Mouse (Mus musculus) liver, embryonic 11.5 days (tissue): ENCODE data around the gene Minar1. TPM values are rescaled to one million over a fixed set of nuclear protein-coding genes. Genes with fewer than 3 reads are reported as not detected.

Source experiments
- ATAC-seq: fragments of 200-750 bp; cut with Nextera tagmentation; replicated peaks from 2 replicates; pipeline ENCODE4 v1.8.0; 2017; ENCODE audit warnings: moderate number of reproducible peaks, mild to moderate bottlenecking, moderate TSS enrichment, moderate library complexity; ENCODE audit not compliant: low FRiP score
- DNase-seq: peaks from one replicate; pipeline ENCODE4 v3.0.0-alpha.2; 2017; ENCODE audit warnings: low spot score
- H3K27ac ChIP-seq: fragments of 300-500 bp; sonication (generic); 2 replicates; pipeline ENCODE4 v1.5.1; 2014; ENCODE audit warnings: mild to moderate bottlenecking, low read depth, low read length, control low read depth
- H3K27me3 ChIP-seq: fragments of 300-500 bp; sonication (generic); replicated peaks from 2 replicates; pipeline ENCODE4 v1.6.1; 2014; ENCODE audit warnings: low read length, mixed read lengths; ENCODE audit not compliant: control insufficient read depth, insufficient read depth
- H3K36me3 ChIP-seq: fragments of 300-500 bp; sonication (generic); 2 replicates; pipeline ENCODE4 v1.6.1; 2014; ENCODE audit warnings: mild to moderate bottlenecking, low read length, moderate library complexity, mixed read lengths; ENCODE audit not compliant: control insufficient read depth, insufficient read depth
- H3K4me1 ChIP-seq: fragments of 300-500 bp; sonication (generic); replicated peaks from 2 replicates; pipeline ENCODE4 v1.6.1; 2014; ENCODE audit warnings: low read length, mixed read lengths; ENCODE audit not compliant: control insufficient read depth, insufficient read depth
- H3K4me2 ChIP-seq: fragments of 300-500 bp; sonication (generic); 2 replicates; pipeline ENCODE4 v1.6.1; 2014; ENCODE audit warnings: mild to moderate bottlenecking, control low read depth, moderate library complexity
- H3K4me3 ChIP-seq: fragments of 300-500 bp; sonication (generic); 2 replicates; pipeline ENCODE4 v1.5.1; 2014; ENCODE audit warnings: low read depth, low read length, control low read depth
- H3K9ac ChIP-seq: fragments of 300-500 bp; sonication (generic); 2 replicates; pipeline ENCODE4 v1.6.1; 2014; ENCODE audit warnings: low read depth, low read length, control low read depth
- H3K9me3 ChIP-seq: fragments of 300-500 bp; sonication (generic); 2 replicates; pipeline ENCODE4 v1.6.1; 2016; ENCODE audit warnings: low read length, inconsistent platforms, mixed read lengths; ENCODE audit not compliant: control insufficient read depth
- WGBS: fragments of 180-500 bp; shearing (Covaris S2); extraction: QIAGEN DNeasy Blood & Tissue Kit; methylation state at CpG from one replicate; pipeline ENCODE4 v1.1.7; 2014; 5-methylcytosine and 5-hydroxymethylcytosine counted together
- polyA plus RNA-seq: library from polyadenylated mRNA; unstranded; fragments of >200 nt; fragmentation: Nextera tagmentation; extraction: Ambion mirVana; gene quantifications from 2 replicates; pipeline ENCODE4 v1.2.1, GENCODE M21; 2014

The Minar1 gene
- 0.05 and 0.09 TPM in 2 replicates for polyA plus RNA-seq

- no peak within 1 kb of the TSS for H3K9ac ChIP-seq
- no peaks in the 10 kb centered on the region for H3K4me1 ChIP-seq
- no peak within 1 kb of the TSS for H3K27ac ChIP-seq
- H3K36me3 ChIP-seq, result no peaks in the 10 kb centered on the region
- no peaks in the 10 kb centered on the region for H3K9me3 ChIP-seq
- peaks cover 24% of the 10 kb centered on the region for H3K27me3 ChIP-seq
- peak within 1 kb of the TSS; percentile 41 for H3K4me3 ChIP-seq
- peak within 1 kb of the TSS; percentile 63 for H3K4me2 ChIP-seq
- peak; percentile 65 for ATAC-seq
- DNase-seq, result peak; percentile 38
- whole genome bisulfite sequencing, result 2% methylated on average over 27 of the region's 27 CpGs
These were observed at the start of gene Minar1 for GRCm38 (mm10) chr9:89623006-89623760. Gene Minar1, minus strand, starts transcription at chr9:89623125.

GRCm38 (mm10) chr9:89669878-89670277 is 47.0 kb upstream of the Minar1 start:
- H3K36me3 ChIP-seq, result no peaks in the 10 kb centered on the region
- H3K4me3 ChIP-seq, result no peak overlapping the region
- H3K4me1 ChIP-seq, result no peaks in the 10 kb centered on the region
- no peaks in the 10 kb centered on the region for H3K27me3 ChIP-seq
- no peak overlapping the region for H3K9ac ChIP-seq
- WGBS, result 71% methylated on average over 4 of the region's 4 CpGs
- H3K27ac ChIP-seq, result no peak overlapping the region
- ATAC-seq (no peak), DNase-seq (no peak)
- H3K4me2 ChIP-seq, result no peak overlapping the region
- no peaks in the 10 kb centered on the region for H3K9me3 ChIP-seq

- no peak overlapping the region for H3K4me2 ChIP-seq
- 73% methylated on average over 4 of the region's 4 CpGs for WGBS
- H3K27me3 ChIP-seq, result no peaks in the 10 kb centered on the region
- no peaks in the 10 kb centered on the region for H3K9me3 ChIP-seq
- DNase-seq, result no peak
- no peak overlapping the region for H3K4me3 ChIP-seq
- no peaks in the 10 kb centered on the region for H3K36me3 ChIP-seq
- H3K4me1 ChIP-seq, result no peaks in the 10 kb centered on the region
- H3K27ac ChIP-seq, result no peak overlapping the region
- H3K9ac ChIP-seq, result no peak overlapping the region
- no peak for ATAC-seq
These were observed 44.5 kb upstream of the Minar1 start for GRCm38 (mm10) chr9:89667306-89667942.

DNA sequence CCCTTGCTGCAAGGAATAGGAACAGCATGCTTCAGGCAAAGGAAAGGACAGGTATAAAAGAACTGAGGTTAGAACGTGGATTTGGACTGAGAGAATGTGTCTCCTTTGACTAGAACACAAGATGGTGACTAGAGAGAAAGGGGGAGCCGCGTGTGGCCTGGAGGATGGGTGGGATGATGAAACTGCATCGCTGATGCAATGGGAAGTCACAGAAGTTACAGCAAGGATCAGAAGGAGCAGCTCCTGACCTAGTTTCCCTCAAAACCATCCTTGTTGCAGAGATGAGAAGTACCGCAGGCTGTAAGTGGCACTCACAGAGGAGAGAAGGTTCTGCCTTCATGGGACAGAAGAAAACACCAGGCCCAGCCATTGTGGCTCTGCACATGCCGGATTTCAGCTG is 28.0 kb upstream of the Minar1 start:
- H3K27me3 ChIP-seq, result no peaks in the 10 kb centered on the region
- ATAC-seq (no peak), DNase-seq (no peak)
- no peaks in the 10 kb centered on the region for H3K9me3 ChIP-seq
- no peak overlapping the region for H3K4me3 ChIP-seq
- H3K36me3 ChIP-seq, result no peaks in the 10 kb centered on the region
- no peak overlapping the region for H3K4me2 ChIP-seq
- no peaks in the 10 kb centered on the region for H3K4me1 ChIP-seq
- WGBS, result 77% methylated on average over 6 of the region's 6 CpGs
- no peak overlapping the region for H3K9ac ChIP-seq
- H3K27ac ChIP-seq, result no peak overlapping the region

DNA sequence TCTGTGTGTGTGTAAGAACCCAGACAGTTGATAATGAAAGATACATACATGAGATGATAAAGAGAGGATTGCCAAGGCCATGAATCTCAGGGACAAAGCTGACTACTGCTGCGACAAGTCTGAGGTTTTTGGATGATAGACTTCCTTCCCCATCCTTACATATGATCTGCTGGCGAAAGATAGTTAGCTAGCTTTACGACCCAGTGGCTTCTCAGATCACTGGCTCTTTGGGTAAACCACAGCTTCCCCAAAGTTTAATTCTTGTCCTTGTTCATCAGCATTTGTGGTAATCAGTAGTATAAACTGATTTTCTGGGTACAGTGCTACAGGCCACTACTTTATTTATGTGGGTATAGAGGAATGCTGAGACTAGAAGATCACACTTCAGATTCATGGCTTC is 14.5 kb upstream of the Minar1 start:
- ATAC-seq (no peak), DNase-seq (no peak)
- no peaks in the 10 kb centered on the region for H3K9me3 ChIP-seq
- H3K4me3 ChIP-seq, result no peak overlapping the region
- WGBS, result 34% methylated on average over 3 of the region's 3 CpGs
- no peak overlapping the region for H3K9ac ChIP-seq
- no peak overlapping the region for H3K27ac ChIP-seq
- H3K27me3 ChIP-seq, result no peaks in the 10 kb centered on the region
- no peaks in the 10 kb centered on the region for H3K36me3 ChIP-seq
- H3K4me2 ChIP-seq, result no peak overlapping the region
- no peaks in the 10 kb centered on the region for H3K4me1 ChIP-seq

DNA sequence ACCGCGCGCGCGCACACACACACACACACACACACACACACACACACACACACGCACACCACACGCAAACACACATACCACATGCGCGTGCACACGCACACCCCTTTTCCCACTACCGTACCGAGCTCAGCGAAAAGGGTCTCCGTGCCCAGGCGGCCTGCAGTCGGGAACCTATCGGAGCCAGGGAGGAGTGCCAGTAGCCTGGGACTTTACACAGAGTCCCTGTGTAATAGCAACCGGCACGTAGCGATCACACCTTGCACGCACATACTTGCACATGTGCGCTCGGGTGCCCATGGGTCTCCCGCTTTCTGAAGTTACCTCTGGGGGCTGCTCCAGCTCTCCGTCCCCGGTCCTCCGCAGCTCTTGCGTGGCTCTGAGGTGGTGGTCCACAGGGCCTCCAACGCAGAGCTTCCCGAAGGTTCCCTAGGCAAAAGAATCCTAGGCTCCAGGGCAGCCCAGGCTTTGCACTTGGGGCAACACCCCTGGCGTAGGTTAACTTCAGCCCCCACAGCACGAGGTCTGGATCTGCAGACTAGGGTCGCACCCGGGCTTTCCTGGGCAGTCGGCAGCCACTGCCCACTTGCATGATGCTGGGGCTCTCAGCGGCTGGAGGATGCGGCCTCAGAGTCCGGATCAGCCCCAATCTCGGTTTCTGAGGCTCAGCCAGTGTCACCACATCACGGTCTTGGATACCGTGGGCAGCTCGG is 474 bp downstream of the Minar1 start:
- Histone ChIP-seq H3K4me2 (peak overlapping the region; percentile 63), H3K4me3 (peak overlapping the region; percentile 41), H3K27ac (no peak overlapping the region), H3K4me1 (no peaks in the 10 kb centered on the region), H3K36me3 (no peaks in the 10 kb centered on the region), H3K9me3 (no peaks in the 10 kb centered on the region), H3K27me3 (peaks cover 24% of the 10 kb centered on the region), H3K9ac (no peak overlapping the region)
- DNase-seq (peak; percentile 39), ATAC-seq (peak; percentile 46)
- WGBS, result 3% methylated on average over 38 of the region's 42 CpGs

- H3K27me3 ChIP-seq, result peaks cover 24% of the 10 kb centered on the region
- H3K36me3 ChIP-seq, result no peaks in the 10 kb centered on the region
- H3K27ac ChIP-seq, result no peak overlapping the region
- no peaks in the 10 kb centered on the region for H3K9me3 ChIP-seq
- no peak overlapping the region for H3K9ac ChIP-seq
- no peak overlapping the region; the same call in 1 of the 2 replicates for H3K4me2 ChIP-seq
- no peak for ATAC-seq
- H3K4me3 ChIP-seq, result no peak overlapping the region
- no peak for DNase-seq
- WGBS, result 6% methylated on average over 11 of the region's 11 CpGs
- H3K4me1 ChIP-seq, result no peaks in the 10 kb centered on the region
These were observed 1.2 kb downstream of the Minar1 start for GRCm38 (mm10) chr9:89621750-89622149.

GRCm38 (mm10) chr9:89620347-89620746 is 2.6 kb downstream of the Minar1 start:
- peaks cover 24% of the 10 kb centered on the region for H3K27me3 ChIP-seq
- ATAC-seq, result no peak
- H3K4me2 ChIP-seq, result no peak overlapping the region
- H3K9ac ChIP-seq, result no peak overlapping the region
- no peaks in the 10 kb centered on the region for H3K4me1 ChIP-seq
- H3K36me3 ChIP-seq, result no peaks in the 10 kb centered on the region
- WGBS, result 20% methylated on average over 6 of the region's 6 CpGs
- no peaks in the 10 kb centered on the region for H3K9me3 ChIP-seq
- no peak for DNase-seq
- no peak overlapping the region for H3K27ac ChIP-seq
- no peak overlapping the region for H3K4me3 ChIP-seq
